Mouse (Mus musculus) midbrain, embryonic 10.5 days (tissue): ENCODE measurements at regions not wholly inside any gene's neighbourhood (a gene's known extent, or its start where the extent isn't known, plus 50 kb on each side); places are given as distances from the start of the nearest gene placed in this dataset.

Experiments
- DNase-seq: peaks from one replicate; pipeline ENCODE4 v3.0.0-alpha.2; 2017; ENCODE audit warnings: low spot score
- H3K27ac ChIP-seq: fragments of 300-500 bp; sonication (generic); replicated peaks from 2 replicates; pipeline ENCODE4 v1.5.1; 2016; ENCODE audit warnings: mild to moderate bottlenecking
- H3K27me3 ChIP-seq: fragments of 300-500 bp; sonication (generic); 2 replicates; pipeline ENCODE4 v1.6.1; 2016; ENCODE audit warnings: low read depth, mild to moderate bottlenecking; ENCODE audit not compliant: poor library complexity, severe bottlenecking
- H3K36me3 ChIP-seq: fragments of 300-500 bp; sonication (generic); 2 replicates; pipeline ENCODE4 v1.6.1; 2016; ENCODE audit warnings: mild to moderate bottlenecking, moderate library complexity
- H3K4me1 ChIP-seq: fragments of 300-500 bp; sonication (generic); 2 replicates; pipeline ENCODE4 v1.6.1; 2016
- H3K4me3 ChIP-seq: fragments of 300-500 bp; sonication (generic); 2 replicates; pipeline ENCODE4 v1.5.1; 2016; ENCODE audit warnings: mild to moderate bottlenecking, moderate library complexity
- H3K9me3 ChIP-seq: fragments of 300-500 bp; sonication (generic); replicated peaks from 2 replicates; pipeline ENCODE4 v1.6.1; 2016; ENCODE audit warnings: mild to moderate bottlenecking
- WGBS: fragments of 180-500 bp; shearing (Covaris S2); methylation state at CpG from one replicate; pipeline ENCODE4 v1.1.7; 2016; 5-methylcytosine and 5-hydroxymethylcytosine counted together

DNA sequence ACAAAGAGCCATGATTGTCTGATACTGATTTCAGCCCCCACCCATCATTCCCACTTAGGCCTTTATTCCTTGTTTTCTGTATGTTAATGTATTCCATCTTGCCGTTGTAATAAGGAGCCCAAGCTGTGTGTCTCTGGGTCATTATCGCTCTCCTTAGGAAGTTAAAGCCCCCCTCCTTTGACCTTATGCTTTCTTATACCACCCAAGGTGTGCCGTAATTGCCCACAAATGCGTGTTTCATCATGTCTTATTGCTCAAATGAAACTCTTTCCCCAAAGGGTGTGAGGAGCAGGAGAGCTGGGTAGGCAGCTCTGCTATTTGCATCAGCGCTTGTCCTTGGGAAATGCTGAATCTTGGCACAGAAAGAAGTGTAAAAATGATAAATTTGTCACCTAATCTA lies 178.2 kb upstream of the Nrp1 start:
- WGBS: 70% methylated on average over 5 of the region's 5 CpGs
- H3K36me3 ChIP-seq: no peaks in the 10 kb centered on the region
- no peak for DNase-seq

GRCm38 (mm10) chr8:128183081-128183480 lies 175.3 kb upstream of the Nrp1 start:
- DNase-seq: no peak
- WGBS: 84% methylated on average over 4 of the region's 4 CpGs
- H3K4me1 ChIP-seq: 0 out of 2 replicates have a peak, but pooled peaks cover 4% of the 10 kb centered on the region
- no peak overlapping the region for H3K27ac ChIP-seq
- H3K36me3 ChIP-seq: no peaks in the 10 kb centered on the region
- no peaks in the 10 kb centered on the region for H3K27me3 ChIP-seq
- no peaks in the 10 kb centered on the region for H3K9me3 ChIP-seq
- H3K4me3 ChIP-seq: no peak overlapping the region

More for the DNA sequence above, 178.2 kb upstream of the Nrp1 start:
- no peaks in the 10 kb centered on the region for H3K27me3 ChIP-seq
- H3K4me3 ChIP-seq: no peak overlapping the region
- H3K27ac ChIP-seq: no peak overlapping the region
- 0 out of 2 replicates have a peak, but pooled peaks cover 4% of the 10 kb centered on the region for H3K4me1 ChIP-seq
- H3K9me3 ChIP-seq: no peaks in the 10 kb centered on the region

DNA sequence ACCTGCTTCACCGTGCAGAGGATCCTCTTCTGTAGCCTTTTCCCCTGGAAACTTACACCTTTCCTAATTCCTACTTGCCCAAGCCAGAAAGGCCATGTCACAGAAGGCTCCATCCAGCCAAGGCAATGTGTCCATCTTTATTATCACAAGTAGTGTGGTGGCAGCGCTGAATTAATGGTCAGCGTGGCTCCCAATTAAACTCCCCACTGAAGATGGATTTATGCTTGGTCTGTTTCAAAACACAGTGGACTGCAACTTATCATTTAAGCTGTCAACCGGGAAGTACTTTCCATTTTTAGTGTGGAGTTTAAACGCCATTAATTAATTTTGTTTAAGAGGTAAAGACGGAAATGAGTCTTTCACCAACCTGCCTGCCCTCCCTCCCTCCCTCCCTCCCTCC lies 170.1 kb upstream of the Nrp1 start:
- 88% methylated on average over 6 of the region's 6 CpGs for WGBS
- Histone ChIP-seq H3K4me1 (0 out of 2 replicates have a peak, but pooled peaks cover 1% of the 10 kb centered on the region), H3K9me3 (no peaks in the 10 kb centered on the region), H3K27ac (no peak overlapping the region), H3K27me3 (no peaks in the 10 kb centered on the region), H3K36me3 (no peaks in the 10 kb centered on the region), H3K4me3 (no peak overlapping the region)
- no peak for DNase-seq

- DNase-seq: no peak
- H3K4me1 ChIP-seq: no peaks in the 10 kb centered on the region
- 81% methylated on average over 3 of the region's 3 CpGs for WGBS
- no peaks in the 10 kb centered on the region for H3K36me3 ChIP-seq
- H3K9me3 ChIP-seq: no peaks in the 10 kb centered on the region
- H3K4me3 ChIP-seq: no peak overlapping the region
- H3K27me3 ChIP-seq: no peaks in the 10 kb centered on the region
- H3K27ac ChIP-seq: no peak overlapping the region
Measured at GRCm38 (mm10) chr8:128193293-128193887, 165.0 kb upstream of the Nrp1 start.

GRCm38 (mm10) chr8:128200815-128201214 lies 157.6 kb upstream of the Nrp1 start:
- Histone ChIP-seq H3K27ac (no peak overlapping the region), H3K9me3 (no peaks in the 10 kb centered on the region), H3K4me1 (no peaks in the 10 kb centered on the region), H3K4me3 (no peak overlapping the region), H3K36me3 (no peaks in the 10 kb centered on the region), H3K27me3 (no peaks in the 10 kb centered on the region)
- 96% methylated on average over 1 of the region's 1 CpGs for WGBS
- DNase-seq: no peak

DNA sequence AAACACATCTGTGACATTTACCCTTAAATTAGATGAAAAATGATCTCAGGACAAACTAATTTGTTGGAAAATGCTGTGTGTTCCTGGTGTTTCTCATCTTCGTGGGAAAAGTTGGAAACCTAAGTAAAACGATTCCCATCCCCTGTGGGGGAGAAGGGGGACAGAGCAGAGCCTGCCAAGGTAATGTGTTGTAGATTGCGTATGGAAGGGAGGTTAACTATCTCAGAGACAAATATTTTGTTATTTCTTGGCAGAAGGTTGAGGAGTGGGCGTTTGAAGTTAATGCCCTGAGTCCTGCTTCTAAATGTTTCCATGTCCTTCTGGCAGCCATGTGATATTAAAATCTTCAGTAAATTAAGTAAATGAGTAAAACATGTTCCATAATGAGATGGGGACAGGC lies 156.8 kb upstream of the Nrp1 start:
- DNase-seq: no peak
- H3K4me3 ChIP-seq: no peak overlapping the region
- no peaks in the 10 kb centered on the region for H3K36me3 ChIP-seq
- 93% methylated on average over 4 of the region's 4 CpGs for WGBS
- no peaks in the 10 kb centered on the region for H3K27me3 ChIP-seq
- H3K4me1 ChIP-seq: no peaks in the 10 kb centered on the region
- H3K9me3 ChIP-seq: no peaks in the 10 kb centered on the region
- no peak overlapping the region for H3K27ac ChIP-seq

- Histone ChIP-seq H3K27ac (no peak overlapping the region), H3K27me3 (no peaks in the 10 kb centered on the region), H3K4me1 (no peaks in the 10 kb centered on the region), H3K4me3 (no peak overlapping the region), H3K36me3 (no peaks in the 10 kb centered on the region), H3K9me3 (no peaks in the 10 kb centered on the region)
- no peak for DNase-seq
- WGBS: 83% methylated on average over 4 of the region's 4 CpGs
Measured at GRCm38 (mm10) chr8:128202158-128202886, 156.1 kb upstream of the Nrp1 start.

DNA sequence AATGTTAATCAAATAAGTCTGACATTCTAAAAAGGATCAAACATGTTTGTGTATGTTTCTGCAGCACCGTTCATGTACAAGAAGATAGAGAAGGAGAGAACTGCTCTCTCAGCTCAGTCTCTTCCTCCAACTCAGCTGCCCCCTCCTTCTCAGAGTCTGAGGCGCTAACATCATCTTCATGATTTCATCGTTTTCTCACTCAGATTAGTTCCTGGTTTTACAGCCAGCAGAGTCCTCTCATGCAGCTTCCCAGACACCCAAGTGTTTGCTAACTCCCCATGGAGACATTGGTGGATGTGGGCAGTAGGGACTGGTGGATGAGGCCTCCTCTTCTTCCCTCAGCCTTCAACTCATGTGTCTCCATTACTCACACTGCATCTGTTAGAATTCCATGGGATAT lies 153.6 kb upstream of the Nrp1 start:
- Histone ChIP-seq H3K4me3 (no peak overlapping the region), H3K27ac (no peak overlapping the region), H3K27me3 (no peaks in the 10 kb centered on the region), H3K36me3 (no peaks in the 10 kb centered on the region), H3K9me3 (no peaks in the 10 kb centered on the region), H3K4me1 (no peaks in the 10 kb centered on the region)
- WGBS: 83% methylated on average over 3 of the region's 3 CpGs
- DNase-seq: no peak

DNA sequence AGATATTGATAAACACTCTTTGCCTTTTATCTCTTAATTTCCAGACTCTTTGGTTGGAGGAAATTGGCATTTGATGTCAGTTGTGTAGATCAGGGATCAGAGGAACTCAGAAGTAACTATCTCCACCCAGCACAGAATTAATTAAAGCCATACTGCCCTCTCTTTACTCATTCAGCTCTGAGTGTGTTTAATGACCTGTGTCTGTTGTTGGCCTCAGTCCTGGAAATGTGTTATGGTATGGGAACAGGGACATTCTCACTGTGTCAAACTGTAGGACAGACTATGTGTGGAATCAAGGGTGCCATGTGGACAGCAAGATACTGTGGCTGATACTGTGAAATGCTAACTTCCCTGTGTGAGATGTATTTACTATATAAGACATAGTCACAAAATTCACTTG lies 151.3 kb upstream of the Nrp1 start:
- Histone ChIP-seq H3K4me1 (no peaks in the 10 kb centered on the region), H3K4me3 (no peak overlapping the region), H3K9me3 (no peaks in the 10 kb centered on the region), H3K27me3 (no peaks in the 10 kb centered on the region), H3K36me3 (no peaks in the 10 kb centered on the region), H3K27ac (no peak overlapping the region)
- DNase-seq: no peak

- Histone ChIP-seq H3K27ac (no peak overlapping the region), H3K4me3 (no peak overlapping the region), H3K4me1 (no peaks in the 10 kb centered on the region), H3K9me3 (no peaks in the 10 kb centered on the region), H3K36me3 (no peaks in the 10 kb centered on the region), H3K27me3 (no peaks in the 10 kb centered on the region)
- WGBS: 86% methylated on average over 5 of the region's 5 CpGs
- DNase-seq: no peak
Measured at GRCm38 (mm10) chr8:128210761-128211160, 147.6 kb upstream of the Nrp1 start.

- Histone ChIP-seq H3K27me3 (no peaks in the 10 kb centered on the region), H3K36me3 (no peaks in the 10 kb centered on the region), H3K27ac (no peak overlapping the region), H3K4me3 (no peak overlapping the region), H3K9me3 (no peaks in the 10 kb centered on the region), H3K4me1 (no peaks in the 10 kb centered on the region; the same call in 1 of the 2 replicates)
- 84% methylated on average over 3 of the region's 3 CpGs for WGBS
- no peak for DNase-seq
Measured at GRCm38 (mm10) chr8:128212223-128212622, 146.2 kb upstream of the Nrp1 start.

DNA sequence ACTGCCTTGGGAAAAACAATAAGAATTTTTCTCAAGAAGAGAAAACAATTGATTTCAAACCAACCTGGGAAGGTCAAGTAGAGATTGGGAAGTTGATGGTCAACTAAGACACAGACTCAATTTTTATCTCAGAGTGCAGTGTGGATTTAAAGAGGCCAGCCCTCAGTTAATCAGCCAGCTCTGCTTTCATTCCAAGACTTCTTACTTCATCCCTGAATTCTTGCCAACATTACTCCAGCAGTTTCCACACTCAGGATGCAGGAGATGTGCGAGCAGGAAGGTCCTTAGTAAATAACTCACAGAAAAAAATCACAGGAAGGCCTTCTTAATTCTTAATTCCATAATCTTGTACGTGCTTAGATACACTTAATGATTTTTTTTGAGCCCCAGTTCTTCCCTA lies 144.1 kb upstream of the Nrp1 start:
- H3K9me3 ChIP-seq: no peaks in the 10 kb centered on the region
- 82% methylated on average over 2 of the region's 2 CpGs for WGBS

DNA sequence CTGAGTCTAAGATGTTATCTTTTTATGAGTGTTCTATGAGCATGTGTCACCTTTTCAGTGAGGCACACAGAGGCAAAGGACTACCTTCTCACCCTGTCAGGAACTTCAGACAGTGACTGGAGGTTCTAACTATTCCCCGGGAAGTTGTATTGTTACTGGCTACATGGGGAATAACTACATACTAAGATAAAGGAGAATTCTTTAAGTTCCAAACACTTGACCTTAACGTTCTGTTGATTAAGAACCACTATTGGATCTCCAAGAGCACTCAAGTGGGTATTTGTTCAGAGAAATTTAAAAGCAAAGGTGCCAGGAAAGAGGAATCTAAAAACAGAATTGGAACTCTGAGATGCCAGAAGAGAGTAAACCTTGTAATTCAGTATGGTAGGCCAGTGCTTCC lies 139.5 kb upstream of the Nrp1 start:
- Histone ChIP-seq H3K9me3 (no peaks in the 10 kb centered on the region), H3K4me1 (no peaks in the 10 kb centered on the region; the same call in 1 of the 2 replicates), H3K27ac (no peak overlapping the region), H3K27me3 (no peaks in the 10 kb centered on the region), H3K4me3 (no peak overlapping the region), H3K36me3 (no peaks in the 10 kb centered on the region)
- DNase-seq: no peak
- WGBS: 92% methylated on average over 2 of the region's 2 CpGs

More for the DNA sequence above, 144.1 kb upstream of the Nrp1 start:
- Histone ChIP-seq H3K4me3 (no peak overlapping the region), H3K36me3 (no peaks in the 10 kb centered on the region), H3K4me1 (no peaks in the 10 kb centered on the region; the same call in 1 of the 2 replicates), H3K27ac (no peak overlapping the region), H3K27me3 (no peaks in the 10 kb centered on the region)
- no peak for DNase-seq
